Mouse (Mus musculus): ENCODE measurements around the gene Tmem91. TPM values are rescaled to one million over a fixed set of nuclear protein-coding genes. Genes with fewer than 3 reads are reported as not detected.

The Tmem91 gene
- polyA plus RNA-seq, 1 experiment from 2014 or later: 9.7 TPM

- Histone ChIP-seq H3K27me3 (peaks cover 24% of the 10 kb centered on the region), H3K4me3 (replicated peaks) (peak within 1 kb of the TSS; percentile 60), H3K9ac (replicated peaks) (peak within 1 kb of the TSS; percentile 70), H3K4me2 (replicated peaks) (peak within 1 kb of the TSS; percentile 61), H3K27ac (peak within 1 kb of the TSS; percentile 96), H3K4me1 (replicated peaks) (peaks cover 21% of the 10 kb centered on the region), H3K36me3 (peaks cover 6% of the 10 kb centered on the region; the same call in 1 of the 2 replicates), H3K9me3 (no peaks in the 10 kb centered on the region)
- peak; percentile 96 for ATAC-seq
- WGBS: under 1% methylated on average over 46 of the region's 46 CpGs
Measured at GRCm38 (mm10) chr7:25680514-25681258, 5.7 kb upstream of the Tmem91 start, which contains the start of gene B9d2. B9d2 (plus strand) TSS chr7:25680780.

GRCm38 (mm10) chr7:25679971-25680370, 5.0 kb upstream of the Tmem91 start:
- H3K27ac ChIP-seq: peak overlapping the region; percentile 96; the same call in 1 of the 2 replicates
- peaks cover 23% of the 10 kb centered on the region for H3K4me1 ChIP-seq (replicated peaks)
- 0 out of 2 replicates have a peak overlapping the region, but pooled peaks have one; percentile 70 for H3K9ac ChIP-seq (replicated peaks)
- H3K9me3 ChIP-seq: no peaks in the 10 kb centered on the region
- peaks cover 6% of the 10 kb centered on the region; the same call in 1 of the 2 replicates for H3K36me3 ChIP-seq
- WGBS: 3% methylated on average over 6 of the region's 6 CpGs
- no peak for ATAC-seq
- peak overlapping the region; percentile 61 for H3K4me2 ChIP-seq (replicated peaks)
- H3K27me3 ChIP-seq: peaks cover 24% of the 10 kb centered on the region
- peak overlapping the region; percentile 60 for H3K4me3 ChIP-seq (replicated peaks)

GRCm38 (mm10) chr7:25677013-25677412, 2.0 kb upstream of the Tmem91 start:
- Histone ChIP-seq H3K27me3 (peaks cover 42% of the 10 kb centered on the region), H3K4me1 (replicated peaks) (peaks cover 23% of the 10 kb centered on the region), H3K9ac (replicated peaks) (no peak overlapping the region), H3K27ac (peak overlapping the region; percentile 65), H3K36me3 (no peaks in the 10 kb centered on the region), H3K4me2 (replicated peaks) (no peak overlapping the region), H3K4me3 (replicated peaks) (no peak overlapping the region), H3K9me3 (no peaks in the 10 kb centered on the region)
- WGBS: 90% methylated on average over 7 of the region's 7 CpGs
- ATAC-seq: no peak

GRCm38 (mm10) chr7:25676085-25676781, 1.3 kb upstream of the Tmem91 start:
- WGBS: 68% methylated on average over 15 of the region's 15 CpGs
- H3K9me3 ChIP-seq: no peaks in the 10 kb centered on the region
- H3K4me1 ChIP-seq (replicated peaks): peaks cover 15% of the 10 kb centered on the region
- H3K4me2 ChIP-seq (replicated peaks): no peak overlapping the region
- peak overlapping the region; percentile 65 for H3K27ac ChIP-seq
- H3K4me3 ChIP-seq (replicated peaks): no peak overlapping the region
- peaks cover 42% of the 10 kb centered on the region for H3K27me3 ChIP-seq
- peak; percentile 34 for ATAC-seq
- H3K9ac ChIP-seq (replicated peaks): no peak overlapping the region
- H3K36me3 ChIP-seq: no peaks in the 10 kb centered on the region

- Histone ChIP-seq H3K36me3 (peaks cover 3% of the 10 kb centered on the region; the same call in 1 of the 2 replicates), H3K4me3 (replicated peaks) (peak overlapping the region; percentile 38; the same call in 1 of the 2 replicates), H3K4me1 (replicated peaks) (peaks cover 12% of the 10 kb centered on the region), H3K27me3 (peaks cover 42% of the 10 kb centered on the region), H3K27ac (no peak overlapping the region), H3K9me3 (no peaks in the 10 kb centered on the region), H3K4me2 (replicated peaks) (peak overlapping the region; percentile 58), H3K9ac (replicated peaks) (no peak overlapping the region)
- no peak for ATAC-seq
- 47% methylated on average over 6 of the region's 6 CpGs for WGBS
Measured at GRCm38 (mm10) chr7:25675405-25675804, 439 bp upstream of the Tmem91 start.

- no peak for ATAC-seq
- no peaks in the 10 kb centered on the region for H3K9me3 ChIP-seq
- peaks cover 4% of the 10 kb centered on the region; the same call in 1 of the 2 replicates for H3K36me3 ChIP-seq
- 33% methylated on average over 9 of the region's 9 CpGs for WGBS
- H3K4me2 ChIP-seq (replicated peaks): peak overlapping the region; percentile 58
- H3K9ac ChIP-seq (replicated peaks): peak overlapping the region; percentile 66
- peaks cover 6% of the 10 kb centered on the region for H3K4me1 ChIP-seq (replicated peaks)
- H3K4me3 ChIP-seq (replicated peaks): peak overlapping the region; percentile 38
- H3K27ac ChIP-seq: no peak overlapping the region
- H3K27me3 ChIP-seq: peaks cover 41% of the 10 kb centered on the region
Measured at GRCm38 (mm10) chr7:25674297-25674696, 669 bp downstream of the Tmem91 start.

GRCm38 (mm10) chr7:25672442-25672841, 2.5 kb downstream of the Tmem91 start:
- 52% methylated on average over 4 of the region's 4 CpGs for WGBS
- H3K9me3 ChIP-seq: no peaks in the 10 kb centered on the region
- peaks cover 29% of the 10 kb centered on the region for H3K27me3 ChIP-seq
- no peak overlapping the region for H3K4me3 ChIP-seq (replicated peaks)
- H3K36me3 ChIP-seq: peaks cover 17% of the 10 kb centered on the region
- H3K4me2 ChIP-seq (replicated peaks): no peak overlapping the region
- ATAC-seq: no peak
- peaks cover 6% of the 10 kb centered on the region for H3K4me1 ChIP-seq (replicated peaks)
- no peak overlapping the region for H3K9ac ChIP-seq (replicated peaks)
- H3K27ac ChIP-seq: no peak overlapping the region

GRCm38 (mm10) chr7:25671686-25672085, 3.3 kb downstream of the Tmem91 start:
- Histone ChIP-seq H3K27me3 (peaks cover 29% of the 10 kb centered on the region), H3K9me3 (no peaks in the 10 kb centered on the region), H3K9ac (replicated peaks) (no peak overlapping the region), H3K4me2 (replicated peaks) (no peak overlapping the region), H3K27ac (no peak overlapping the region), H3K4me3 (replicated peaks) (no peak overlapping the region), H3K4me1 (replicated peaks) (peaks cover 6% of the 10 kb centered on the region), H3K36me3 (peaks cover 22% of the 10 kb centered on the region)
- no peak for ATAC-seq
- WGBS: 83% methylated on average over 2 of the region's 2 CpGs

- Histone ChIP-seq H3K27me3 (peaks cover 22% of the 10 kb centered on the region), H3K4me3 (replicated peaks) (no peak overlapping the region), H3K4me2 (replicated peaks) (no peak overlapping the region), H3K36me3 (peaks cover 38% of the 10 kb centered on the region), H3K4me1 (replicated peaks) (peaks cover 4% of the 10 kb centered on the region), H3K9ac (replicated peaks) (no peak overlapping the region), H3K27ac (no peak overlapping the region), H3K9me3 (no peaks in the 10 kb centered on the region)
- 90% methylated on average over 4 of the region's 4 CpGs for WGBS
- ATAC-seq: no peak
Measured at GRCm38 (mm10) chr7:25670096-25670495, 4.9 kb downstream of the Tmem91 start.

GRCm38 (mm10) chr7:25669631-25670030, 5.3 kb downstream of the Tmem91 start:
- peaks cover 18% of the 10 kb centered on the region for H3K27me3 ChIP-seq
- H3K36me3 ChIP-seq: peaks cover 43% of the 10 kb centered on the region
- WGBS: 88% methylated on average over 9 of the region's 9 CpGs
- H3K9me3 ChIP-seq: no peaks in the 10 kb centered on the region
- ATAC-seq: no peak
- H3K4me3 ChIP-seq (replicated peaks): no peak overlapping the region
- H3K4me2 ChIP-seq (replicated peaks): no peak overlapping the region
- H3K9ac ChIP-seq (replicated peaks): no peak overlapping the region
- no peaks in the 10 kb centered on the region; the same call in 1 of the 2 replicates for H3K4me1 ChIP-seq (replicated peaks)
- no peak overlapping the region for H3K27ac ChIP-seq

GRCm38 (mm10) chr7:25669158-25669557, 5.8 kb downstream of the Tmem91 start:
- no peak overlapping the region for H3K4me3 ChIP-seq (replicated peaks)
- no peaks in the 10 kb centered on the region for H3K9me3 ChIP-seq
- H3K9ac ChIP-seq (replicated peaks): no peak overlapping the region
- H3K27ac ChIP-seq: no peak overlapping the region
- no peak for ATAC-seq
- H3K4me2 ChIP-seq (replicated peaks): no peak overlapping the region
- 89% methylated on average over 10 of the region's 10 CpGs for WGBS
- no peaks in the 10 kb centered on the region for H3K4me1 ChIP-seq (replicated peaks)
- H3K36me3 ChIP-seq: peaks cover 48% of the 10 kb centered on the region
- H3K27me3 ChIP-seq: peaks cover 13% of the 10 kb centered on the region

- Histone ChIP-seq H3K9ac (replicated peaks) (no peak overlapping the region), H3K27me3 (no peaks in the 10 kb centered on the region), H3K9me3 (no peaks in the 10 kb centered on the region), H3K36me3 (peaks cover 57% of the 10 kb centered on the region), H3K4me2 (replicated peaks) (no peak overlapping the region), H3K4me3 (replicated peaks) (no peak overlapping the region), H3K27ac (no peak overlapping the region), H3K4me1 (replicated peaks) (no peaks in the 10 kb centered on the region)
- 93% methylated on average over 8 of the region's 8 CpGs for WGBS
- ATAC-seq: no peak
Measured at GRCm38 (mm10) chr7:25666381-25666780, 8.6 kb downstream of the Tmem91 start.
